Mouse (Mus musculus) olfactory bulb, adult 2 months (tissue): ENCODE data around the gene Abo.

ENCODE experiments used
- CTCF ChIP-seq: fragments of 200-500 bp; IDR thresholded peaks from 2 replicates; pipeline ENCODE4 v1.5.1; 2012; ENCODE audit warnings: low read depth, mild to moderate bottlenecking, low read length, moderate library complexity; ENCODE audit not compliant: insufficient read depth
- POLR2A ChIP-seq: fragments of 200-500 bp; IDR thresholded peaks from 2 replicates; pipeline ENCODE4 v1.6.1; 2012; ENCODE audit warnings: mild to moderate bottlenecking, low read depth, low read length, moderate library complexity; ENCODE audit not compliant: insufficient read depth

- TF ChIP-seq POLR2A (no peak), CTCF (no peak)
These were observed 37.4 kb downstream of the Abo start for GRCm38 (mm10) chr2:26827261-26827975.
